Mouse (Mus musculus) stomach, postnatal 0 days (tissue): ENCODE results near the gene Mdm4.

ENCODE experiments used
- CTCF ChIP-seq: IDR thresholded peaks from 2 replicates; pipeline ENCODE4 v1.5.1; 2016; ENCODE audit warnings: antibody characterized with exemption, low read depth, mild to moderate bottlenecking, moderate library complexity
- EP300 ChIP-seq: optimal IDR thresholded peaks from 2 replicates; pipeline ENCODE3; 2016; ENCODE audit warnings: antibody characterized with exemption

- no peak for TF ChIP-seq EP300
- peak; percentile 40; the same call in 1 of the 2 replicates for TF ChIP-seq CTCF
These were observed 9.0 kb downstream of the Mdm4 start for GRCm38 (mm10) chr1:133021391-133021790.
